Mouse (Mus musculus) urinary bladder, postnatal 0 days (tissue): ENCODE results near the gene Cep170. TPM values are rescaled to one million over a fixed set of nuclear protein-coding genes. Genes with fewer than 3 reads are reported as not detected.

ENCODE experiments used
- microRNA counts: library from miRNA; unstranded; fragments of <30 nt; microRNA quantifications from one replicate; lab custom pipeline; 2016
- microRNA-seq: library from miRNA; unstranded; fragments of <30 nt; microRNA quantifications from one replicate; pipeline ENCODE4, GENCODE M21; 2016
- polyA plus RNA-seq: library from polyadenylated mRNA; unstranded; fragments of >200 nt; fragmentation: Nextera tagmentation; extraction: Ambion mirVana; gene quantifications from 2 replicates; pipeline ENCODE4 v1.2.1, GENCODE M21; 2015

Gene Cep170
- polyA plus RNA-seq = 9.5 and 11.5 TPM in 2 replicates

DNA sequence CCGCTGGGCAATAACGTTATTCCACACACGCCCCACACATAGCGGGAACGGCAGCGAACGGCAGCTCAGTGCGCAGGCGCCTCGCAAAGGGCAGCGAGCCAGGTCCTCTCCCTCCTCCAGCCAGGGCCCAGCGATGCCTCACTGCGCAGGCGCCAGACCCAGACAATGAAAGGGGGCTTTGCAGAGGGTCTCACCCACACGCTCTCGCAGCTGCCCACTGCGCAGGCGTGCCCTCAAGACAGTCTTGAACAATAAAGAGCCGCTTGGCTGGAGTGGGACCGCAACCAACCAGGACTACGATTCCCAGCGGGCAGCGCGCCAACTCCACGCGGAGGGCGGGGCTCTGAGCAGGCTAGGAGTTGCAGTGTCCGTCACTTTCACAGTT lies at the start of gene Cep170:
Cep170 (minus strand) TSS at position 32 of the 385 bp plus-strand sequence.

GRCm38 (mm10) chr1:176814591-176815062 lies 760 bp upstream of the Cep170 start, which contains the start of gene Sdccag8:
Gene Sdccag8, plus strand, starts transcription at chr1:176814660.

MicroRNA genes within 50 kb of the gene (microRNA counts, 519-probe panel; counts per million panel counts)
- 3,821 counts per million, percentile 68 among the panel's probes with 10 or more counts for microRNA mmu-miR-350 (lab: Ali Mortazavi, UCI)

Small RNA genes within 50 kb of the gene (microRNA-seq; reads per million reads assigned to microRNA genes)
- 157 reads per million, percentile 52 among the genes with 10 or more reads in this experiment for gene Mir350

Other genes starting within 250 kb of the Cep170 start
- gene Sdccag8, start 593 bp upstream of the Cep170 start, polyA plus RNA-seq = 7.1 and 7.6 TPM in 2 replicates